Mouse (Mus musculus) cerebellum, postnatal 14 days (tissue): ENCODE measurements around the gene Fcrlb.

Experiments used
- DNase-seq, 2 experiments: peaks; one replicate each; pipeline ENCODE4 v3.0.0; 2021; ENCODE audit warnings: mixed read lengths in 2 of 2

The Fcrlb gene

DNA sequence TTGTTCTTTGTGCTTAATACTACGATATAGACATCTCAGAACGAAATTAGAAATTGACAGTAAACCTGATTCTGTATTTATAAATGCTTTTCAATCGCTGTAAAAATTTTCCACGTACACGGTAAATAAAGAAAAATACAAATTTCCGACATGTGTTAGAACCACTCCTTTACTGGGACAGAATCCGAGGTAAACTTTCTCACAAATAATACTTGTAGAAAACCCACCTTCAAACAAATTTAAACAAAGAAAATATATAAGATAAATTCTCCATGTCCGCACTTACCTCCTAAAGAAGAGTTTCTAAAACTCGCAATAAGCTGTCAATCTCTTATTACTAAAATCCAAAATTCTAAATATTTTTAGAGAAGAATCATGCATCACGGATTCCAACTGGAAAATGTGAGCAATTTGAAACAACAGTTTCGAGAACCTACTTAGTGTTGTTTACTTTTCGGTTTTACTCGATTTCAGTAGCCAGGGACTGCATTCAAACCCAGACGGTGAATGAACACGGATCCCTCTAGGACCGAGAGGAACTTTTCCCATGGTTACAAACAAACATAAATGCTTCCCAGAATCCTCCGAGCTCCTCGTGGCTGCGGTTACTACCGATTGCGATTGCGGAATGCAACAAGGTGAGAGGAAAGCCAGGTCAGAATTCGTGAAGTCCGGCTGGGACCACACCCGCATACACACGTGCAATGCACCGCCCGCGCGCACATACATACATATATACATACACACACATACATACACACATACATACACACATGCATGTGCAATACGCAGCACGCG is 44.4 kb downstream of the Fcrlb start:
- DNase-seq: peak; percentile 71 to 80

DNA sequence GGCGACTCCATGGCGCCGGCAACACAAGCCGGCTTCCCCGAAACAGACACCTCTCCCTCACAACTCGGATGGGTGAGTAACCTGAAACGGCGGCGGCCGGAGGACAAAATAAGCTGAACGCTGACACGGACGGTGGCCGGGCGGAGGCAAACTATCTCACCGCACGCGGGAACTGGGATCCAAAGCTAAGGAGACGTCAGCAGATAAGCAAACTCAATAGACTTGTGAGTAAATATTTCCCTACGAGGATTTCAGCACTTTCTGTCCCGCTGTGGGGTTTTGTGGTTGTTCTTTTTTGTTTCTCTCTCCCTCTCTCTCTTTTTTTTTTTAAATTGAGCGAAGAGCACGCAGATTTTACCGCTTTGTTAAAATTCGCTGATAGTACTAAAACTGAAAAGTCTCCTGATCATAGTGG is 45.0 kb downstream of the Fcrlb start, which contains the start of gene Atf6:
Atf6 (minus strand) TSS at position 81 of the 415 bp plus-strand sequence.
- peak; percentile 98 for DNase-seq

- DNase-seq: peak in 1 of 2 experiments; percentile 47
Measured at GRCm38 (mm10) chr1:170866992-170867690, 45.6 kb downstream of the Fcrlb start.

DNA sequence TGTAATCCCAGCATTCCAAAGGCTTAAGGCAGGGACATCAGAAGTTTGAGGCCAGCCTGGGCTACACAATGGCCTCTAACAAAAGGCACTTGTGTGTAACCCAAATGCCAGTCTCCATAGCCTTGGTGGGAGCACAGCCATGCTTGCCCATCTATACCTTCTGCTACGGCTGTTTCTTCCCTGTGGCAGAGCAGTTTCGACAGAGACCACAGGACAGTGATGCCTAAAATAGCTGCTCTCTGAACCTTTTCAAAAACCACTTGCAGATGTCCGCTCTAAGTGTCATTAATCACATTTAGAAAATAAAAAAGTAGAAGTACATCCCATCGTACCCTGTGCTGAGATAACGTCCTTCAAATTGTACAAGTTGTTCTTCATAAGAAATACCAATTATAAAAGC is 47.3 kb downstream of the Fcrlb start:
- no peak for DNase-seq

- no peak for DNase-seq
Measured at GRCm38 (mm10) chr1:170864754-170865153, 48.0 kb downstream of the Fcrlb start.

DNA sequence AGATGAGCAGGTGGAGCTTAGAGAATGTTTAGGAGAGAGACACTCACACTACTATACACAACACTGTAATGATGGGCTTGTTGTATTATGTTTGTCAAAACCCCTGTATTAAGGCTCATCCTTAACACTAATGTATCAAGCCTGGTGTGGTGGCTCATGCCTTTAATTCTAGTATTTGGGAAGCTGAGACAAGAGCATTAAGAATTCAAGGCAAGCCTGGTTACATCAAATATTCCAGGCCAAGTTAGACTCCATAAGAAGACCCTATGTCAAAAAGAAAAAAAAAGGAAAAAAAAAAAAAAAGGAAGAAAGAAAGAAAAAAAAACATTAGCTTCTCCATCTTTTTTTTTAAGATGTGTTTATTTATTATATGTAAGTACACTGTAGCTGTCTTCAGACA is 48.5 kb downstream of the Fcrlb start:
- no peak for DNase-seq

- no peak for DNase-seq
Measured at GRCm38 (mm10) chr1:170863033-170863432, 49.7 kb downstream of the Fcrlb start.

DNA sequence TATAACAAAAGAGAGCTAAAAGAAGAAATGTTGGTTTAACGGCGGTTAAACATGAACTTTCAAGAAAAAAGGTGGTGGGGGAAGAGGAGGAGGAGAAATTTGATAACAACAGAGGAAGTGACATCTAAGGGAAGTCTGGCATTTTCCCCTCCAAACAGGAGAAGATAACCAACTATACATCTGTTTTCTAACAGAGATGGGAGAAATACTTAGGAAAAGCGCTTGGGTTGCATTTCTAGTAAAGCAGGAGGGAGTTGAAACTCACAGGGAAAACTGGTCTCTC is 50.4 kb downstream of the Fcrlb start:
- DNase-seq: no peak

GRCm38 (mm10) chr1:170861671-170862434 is 50.9 kb downstream of the Fcrlb start:
- no peak for DNase-seq

- no peak for DNase-seq
Measured at GRCm38 (mm10) chr1:170858872-170859271, 53.9 kb downstream of the Fcrlb start.

DNA sequence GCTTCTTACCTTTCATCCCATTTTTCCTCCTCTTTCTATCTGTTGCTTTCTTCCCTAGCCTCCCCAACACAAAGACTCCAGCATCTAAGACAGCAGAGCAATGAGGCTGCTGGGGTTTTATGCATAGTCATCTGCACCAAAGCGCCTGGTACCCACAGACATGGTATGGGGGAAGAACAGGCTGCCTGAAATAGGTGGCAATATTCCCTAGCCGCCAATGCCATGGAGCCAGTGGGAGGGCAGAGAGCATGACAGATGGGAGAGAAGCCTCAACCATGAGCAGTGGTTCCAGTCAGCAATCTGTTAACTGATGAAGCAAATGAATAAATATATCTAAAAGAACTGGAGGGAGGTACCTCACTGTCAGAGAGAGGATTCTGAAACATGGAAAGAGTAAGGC is 55.4 kb downstream of the Fcrlb start:
- DNase-seq: peak; percentile 29 to 45
